Mouse (Mus musculus) neural tube, embryonic 14.5 days (tissue): Measurements from ENCODE around the gene Nmrk1. TPM values are rescaled to one million over a fixed set of nuclear protein-coding genes. Genes with fewer than 3 reads are reported as not detected.
A peak's percentile ranks its signal among the peaks of the same experiment; 100 is the strongest.

Experiments used
- ATAC-seq: fragments of 200-750 bp; cut with Nextera tagmentation; 2 replicates; pipeline ENCODE4 v1.8.0; 2017; ENCODE audit warnings: low read depth, mild to moderate bottlenecking, moderate TSS enrichment, moderate library complexity
- H3K27ac ChIP-seq: fragments of 300-500 bp; sonication (generic); 2 replicates; pipeline ENCODE4 v1.5.1; 2014; ENCODE audit warnings: low read depth, mild to moderate bottlenecking, control low read depth, low read length, moderate library complexity, mixed read lengths
- H3K27me3 ChIP-seq: fragments of 300-500 bp; sonication (generic); 2 replicates; pipeline ENCODE4 v1.6.1; 2014; ENCODE audit warnings: low read length; ENCODE audit not compliant: control insufficient read depth, insufficient read depth
- H3K36me3 ChIP-seq: fragments of 300-500 bp; sonication (generic); 2 replicates; pipeline ENCODE4 v1.6.1; 2014; ENCODE audit warnings: low read length, mixed read lengths; ENCODE audit not compliant: control insufficient read depth, insufficient read depth
- H3K4me1 ChIP-seq: fragments of 300-500 bp; sonication (generic); 2 replicates; pipeline ENCODE4 v1.6.1; 2014; ENCODE audit warnings: low read length; ENCODE audit not compliant: control insufficient read depth, insufficient read depth
- H3K4me2 ChIP-seq: fragments of 300-500 bp; sonication (generic); 2 replicates; pipeline ENCODE4 v1.6.1; 2014; ENCODE audit warnings: mild to moderate bottlenecking, low read depth, low read length, control low read depth
- H3K4me3 ChIP-seq: fragments of 300-500 bp; sonication (generic); 2 replicates; pipeline ENCODE4 v1.5.1; 2014; ENCODE audit warnings: low read depth, low read length, control low read depth, mixed read lengths
- H3K9ac ChIP-seq: fragments of 300-500 bp; sonication (generic); replicated peaks from 2 replicates; pipeline ENCODE4 v1.6.1; 2014; ENCODE audit warnings: low read depth, mild to moderate bottlenecking, control low read depth, low read length, mixed read lengths
- H3K9me3 ChIP-seq: fragments of 300-500 bp; sonication (generic); 2 replicates; pipeline ENCODE4 v1.6.1; 2016; ENCODE audit warnings: low read length; ENCODE audit not compliant: control insufficient read depth
- WGBS: fragments of 180-500 bp; shearing (Covaris S2); extraction: QIAGEN DNeasy Blood & Tissue Kit; methylation state at CpG from one replicate; pipeline ENCODE4 v1.1.7; 2014; 5-methylcytosine and 5-hydroxymethylcytosine counted together
- polyA plus RNA-seq: library from polyadenylated mRNA; unstranded; fragments of >200 nt; fragmentation: Nextera tagmentation; extraction: Ambion mirVana; gene quantifications from 2 replicates; pipeline ENCODE4 v1.2.1, GENCODE M21; 2014

Gene Nmrk1
- polyA plus RNA-seq, 1 experiment from 2014 or later, result 9.4 TPM

DNA sequence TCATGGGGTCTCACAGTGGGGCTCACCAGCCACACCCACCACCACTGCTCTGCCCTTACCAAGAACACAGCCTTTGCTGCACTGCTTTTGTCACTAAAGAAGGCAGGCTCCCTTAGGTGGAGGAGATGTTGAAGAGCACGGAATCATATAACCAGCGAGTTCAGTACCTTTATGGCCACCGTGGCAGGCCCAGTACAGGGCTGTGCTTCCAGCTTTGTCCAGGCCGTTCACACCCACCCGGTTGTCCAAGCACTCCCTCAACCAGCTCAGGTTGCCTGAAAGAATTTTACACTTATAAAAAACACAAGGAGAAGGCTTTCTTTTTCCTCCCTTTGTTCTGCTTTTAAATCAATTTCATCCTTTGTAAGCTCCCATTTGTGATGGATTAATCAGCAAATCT, 41.5 kb upstream of the Nmrk1 start:
- no peak overlapping the region for H3K4me2 ChIP-seq
- no peak for ATAC-seq
- no peaks in the 10 kb centered on the region for H3K36me3 ChIP-seq
- WGBS, result 63% methylated on average over 5 of the region's 5 CpGs
- H3K9ac ChIP-seq, result no peak overlapping the region
- H3K4me1 ChIP-seq, result no peaks in the 10 kb centered on the region
- H3K9me3 ChIP-seq, result no peaks in the 10 kb centered on the region
- H3K27ac ChIP-seq, result no peak overlapping the region
- H3K4me3 ChIP-seq, result no peak overlapping the region
- no peaks in the 10 kb centered on the region for H3K27me3 ChIP-seq

DNA sequence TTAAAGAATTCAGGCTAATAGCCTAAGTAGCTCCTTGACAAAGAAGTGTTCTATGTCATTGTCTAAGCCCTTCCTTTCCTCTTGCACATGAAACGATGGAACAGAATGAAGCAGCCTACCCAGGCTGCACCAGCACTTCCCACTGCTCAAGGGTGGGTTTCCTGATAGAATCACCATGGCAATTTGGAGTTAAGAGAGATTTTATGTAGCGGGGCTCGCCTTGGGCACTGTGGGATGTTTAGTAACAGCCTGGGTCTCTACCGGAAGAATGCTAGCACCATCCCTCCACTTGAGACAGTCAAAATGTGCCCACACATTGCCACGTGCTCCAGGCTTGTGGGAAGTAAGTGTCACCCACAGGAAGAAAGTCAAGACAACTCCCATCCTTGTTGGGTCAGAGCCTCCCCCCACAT, 40.8 kb upstream of the Nmrk1 start:
- Histone ChIP-seq H3K36me3 (no peaks in the 10 kb centered on the region), H3K27me3 (no peaks in the 10 kb centered on the region), H3K4me2 (no peak overlapping the region), H3K4me1 (no peaks in the 10 kb centered on the region), H3K9me3 (no peaks in the 10 kb centered on the region), H3K9ac (no peak overlapping the region), H3K4me3 (no peak overlapping the region), H3K27ac (no peak overlapping the region)
- WGBS, result 56% methylated on average over 5 of the region's 5 CpGs
- ATAC-seq, result peak; percentile 31; the same call in 1 of the 2 replicates

DNA sequence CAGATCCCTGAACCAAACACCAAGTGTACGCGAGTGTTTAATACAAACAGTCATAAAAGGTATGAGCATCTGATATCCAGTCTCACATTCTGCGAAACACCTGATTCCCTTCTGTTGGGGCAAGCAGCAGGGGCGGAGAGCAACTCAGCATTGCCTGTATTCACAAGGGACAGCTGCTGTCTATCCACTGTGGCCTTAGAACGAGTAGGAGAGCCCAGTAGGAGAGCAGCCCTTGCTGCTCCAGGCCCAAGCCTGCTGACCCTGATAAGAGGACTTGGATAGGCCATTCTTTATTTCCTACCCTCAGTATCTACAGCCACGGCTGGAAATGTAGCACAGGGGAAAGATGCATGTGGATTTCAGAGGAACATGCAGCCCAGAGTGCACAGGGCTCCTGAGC, 38.8 kb upstream of the Nmrk1 start:
- Histone ChIP-seq H3K36me3 (no peaks in the 10 kb centered on the region), H3K4me3 (no peak overlapping the region), H3K9me3 (no peaks in the 10 kb centered on the region), H3K27me3 (no peaks in the 10 kb centered on the region), H3K9ac (no peak overlapping the region), H3K27ac (no peak overlapping the region), H3K4me1 (no peaks in the 10 kb centered on the region), H3K4me2 (no peak overlapping the region)
- 74% methylated on average over 6 of the region's 6 CpGs for WGBS
- ATAC-seq, result no peak

DNA sequence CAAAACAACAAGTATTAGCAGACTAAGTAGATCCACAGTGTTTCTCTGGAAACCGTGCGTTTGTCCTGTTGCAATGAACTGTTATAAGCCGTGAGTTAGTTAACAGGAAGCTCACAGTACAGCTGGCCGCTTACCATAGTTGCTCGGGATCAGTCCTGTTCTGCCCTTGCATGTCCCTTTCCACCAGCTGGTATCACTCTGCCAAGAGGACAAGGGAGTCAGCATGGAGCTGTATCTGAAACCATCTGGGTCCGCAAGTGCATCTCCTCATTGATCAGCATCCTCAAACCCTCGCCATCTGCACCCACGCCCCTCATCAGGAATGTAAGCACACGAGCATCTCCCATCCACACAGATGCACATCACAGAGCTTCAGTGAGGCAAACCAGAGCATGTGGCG, 38.0 kb upstream of the Nmrk1 start:
- Histone ChIP-seq H3K27me3 (no peaks in the 10 kb centered on the region), H3K9me3 (no peaks in the 10 kb centered on the region), H3K4me3 (no peak overlapping the region), H3K27ac (no peak overlapping the region), H3K9ac (no peak overlapping the region), H3K36me3 (no peaks in the 10 kb centered on the region), H3K4me1 (no peaks in the 10 kb centered on the region), H3K4me2 (no peak overlapping the region)
- no peak for ATAC-seq
- WGBS, result 86% methylated on average over 10 of the region's 10 CpGs

DNA sequence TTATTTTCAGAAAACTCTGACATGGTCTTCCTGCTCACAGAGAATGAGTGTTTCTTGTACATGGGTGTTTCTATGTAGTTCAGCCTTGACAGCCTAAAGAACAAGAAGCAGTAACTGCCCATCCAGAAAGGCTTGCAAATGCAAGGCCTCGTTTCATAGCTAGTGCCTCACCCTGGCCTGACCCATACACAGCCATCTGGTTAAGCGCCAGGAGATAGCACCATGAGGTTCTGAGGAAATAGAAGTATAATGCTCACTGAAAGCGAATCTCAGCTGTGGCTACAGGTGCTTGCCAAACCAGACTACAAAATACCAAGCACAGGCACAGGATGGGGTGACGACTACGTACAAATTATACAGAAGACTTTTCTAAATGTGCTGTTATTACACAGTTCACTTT, 34.9 kb upstream of the Nmrk1 start:
- 89% methylated on average over 5 of the region's 5 CpGs for WGBS
- H3K4me1 ChIP-seq, result no peaks in the 10 kb centered on the region
- H3K4me3 ChIP-seq, result no peak overlapping the region
- H3K4me2 ChIP-seq, result no peak overlapping the region
- no peak for ATAC-seq
- H3K27ac ChIP-seq, result no peak overlapping the region
- H3K36me3 ChIP-seq, result no peaks in the 10 kb centered on the region
- H3K9me3 ChIP-seq, result no peaks in the 10 kb centered on the region
- no peak overlapping the region for H3K9ac ChIP-seq
- no peaks in the 10 kb centered on the region for H3K27me3 ChIP-seq

DNA sequence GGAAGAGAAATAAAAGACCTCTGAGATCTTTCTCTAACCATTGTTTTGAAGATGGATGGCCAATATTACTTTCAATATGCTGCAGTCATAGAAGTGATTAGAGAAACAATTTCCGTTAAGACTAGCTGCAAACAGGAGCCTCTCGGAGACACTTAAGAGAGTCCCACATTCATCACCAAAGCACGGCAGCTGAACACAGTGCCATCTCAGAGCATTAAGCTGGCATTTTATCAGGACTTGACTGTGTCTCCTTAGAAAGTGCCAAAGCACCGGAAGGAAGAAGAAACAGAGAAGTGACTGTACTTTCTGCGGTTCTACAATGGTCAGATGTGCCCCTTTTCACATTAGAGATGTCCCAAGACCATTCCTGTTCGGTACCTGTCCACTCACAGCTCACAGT, 34.0 kb upstream of the Nmrk1 start:
- Histone ChIP-seq H3K27ac (no peak overlapping the region), H3K4me3 (no peak overlapping the region), H3K27me3 (no peaks in the 10 kb centered on the region), H3K9me3 (no peaks in the 10 kb centered on the region), H3K4me1 (no peaks in the 10 kb centered on the region), H3K36me3 (no peaks in the 10 kb centered on the region), H3K9ac (no peak overlapping the region), H3K4me2 (no peak overlapping the region)
- WGBS, result 78% methylated on average over 6 of the region's 6 CpGs
- no peak for ATAC-seq

DNA sequence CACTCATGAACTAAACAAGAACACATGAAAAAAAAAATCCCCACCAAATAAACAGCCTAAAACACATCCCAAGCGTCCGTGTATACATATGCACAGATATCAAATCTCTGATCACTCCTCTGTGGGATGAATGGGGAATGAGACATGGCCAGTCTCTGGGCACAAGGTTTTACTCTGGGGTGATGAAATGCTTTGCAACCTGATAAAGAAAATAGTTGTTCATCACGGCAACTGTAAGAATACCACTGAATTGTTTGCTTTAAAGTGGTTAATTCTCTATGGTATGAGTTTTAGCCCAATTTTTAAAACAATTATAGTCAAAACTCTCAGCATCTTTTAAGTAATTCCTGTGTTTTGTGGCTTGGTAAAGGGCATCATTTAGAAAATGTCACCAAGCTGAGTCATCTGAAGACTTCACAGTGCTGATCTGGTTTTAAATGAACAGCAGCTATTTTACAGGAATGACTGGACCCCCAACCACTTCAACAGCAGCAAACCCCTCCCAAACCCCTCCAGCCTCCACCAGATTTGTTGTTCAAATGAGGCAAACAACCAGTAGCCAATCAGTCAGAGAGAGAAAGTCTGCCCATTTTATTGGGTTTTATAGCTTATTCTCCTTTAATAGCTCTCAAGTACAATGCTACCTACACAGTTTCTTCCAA, 33.4 kb upstream of the Nmrk1 start:
- WGBS, result 88% methylated on average over 3 of the region's 3 CpGs
- Histone ChIP-seq H3K27me3 (no peaks in the 10 kb centered on the region), H3K4me2 (no peak overlapping the region), H3K4me3 (no peak overlapping the region), H3K36me3 (no peaks in the 10 kb centered on the region), H3K9ac (no peak overlapping the region), H3K27ac (no peak overlapping the region), H3K4me1 (no peaks in the 10 kb centered on the region), H3K9me3 (no peaks in the 10 kb centered on the region)
- ATAC-seq, result no peak

DNA sequence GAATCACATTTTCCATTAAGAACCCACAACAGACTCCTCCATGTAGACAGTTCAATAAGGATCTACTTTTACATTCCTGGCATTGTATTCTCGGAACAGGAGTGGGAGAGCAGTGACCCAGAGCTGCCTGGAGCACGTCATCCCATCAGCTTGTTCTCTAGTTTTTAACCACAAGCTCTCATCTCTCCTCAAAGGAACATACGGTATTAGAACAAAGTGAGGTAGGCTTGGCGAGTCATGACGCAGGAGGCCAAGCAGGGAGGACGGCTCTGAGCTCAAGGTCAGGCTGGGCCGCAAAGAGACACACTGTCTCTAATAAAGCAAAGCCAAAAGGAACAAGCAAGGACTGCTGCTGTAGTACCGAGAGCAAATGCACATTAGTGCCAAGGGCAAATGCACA, 32.7 kb upstream of the Nmrk1 start:
- H3K27me3 ChIP-seq, result no peaks in the 10 kb centered on the region
- no peaks in the 10 kb centered on the region for H3K4me1 ChIP-seq
- H3K27ac ChIP-seq, result no peak overlapping the region
- no peak for ATAC-seq
- no peaks in the 10 kb centered on the region for H3K9me3 ChIP-seq
- no peak overlapping the region for H3K4me3 ChIP-seq
- WGBS, result 76% methylated on average over 8 of the region's 8 CpGs
- no peak overlapping the region for H3K4me2 ChIP-seq
- no peak overlapping the region for H3K9ac ChIP-seq
- H3K36me3 ChIP-seq, result no peaks in the 10 kb centered on the region

DNA sequence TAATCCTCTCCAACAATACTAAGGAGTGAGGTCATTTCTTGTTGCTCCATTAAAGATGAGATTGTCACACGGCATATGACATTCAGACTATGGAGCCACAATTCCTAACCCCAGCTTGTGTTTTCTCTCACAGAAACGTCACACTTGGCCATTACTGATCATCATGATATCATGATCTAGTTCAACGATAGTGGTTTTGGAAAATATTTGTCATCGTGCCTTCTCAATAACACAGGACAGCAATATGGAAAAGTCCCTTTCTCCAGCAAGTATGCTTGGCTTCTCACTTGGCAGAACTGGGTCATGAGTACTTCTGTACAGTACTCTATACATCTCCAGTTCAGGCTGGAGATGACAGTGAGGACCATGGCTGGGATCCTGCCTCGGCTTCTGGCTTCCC, 32.1 kb upstream of the Nmrk1 start:
- 93% methylated on average over 5 of the region's 5 CpGs for WGBS

More for the DNA sequence above, 32.1 kb upstream of the Nmrk1 start:
- H3K9me3 ChIP-seq, result no peaks in the 10 kb centered on the region
- H3K4me2 ChIP-seq, result no peak overlapping the region
- no peak overlapping the region for H3K27ac ChIP-seq
- no peaks in the 10 kb centered on the region for H3K4me1 ChIP-seq
- H3K9ac ChIP-seq, result no peak overlapping the region
- no peak overlapping the region for H3K4me3 ChIP-seq
- no peaks in the 10 kb centered on the region for H3K27me3 ChIP-seq
- H3K36me3 ChIP-seq, result no peaks in the 10 kb centered on the region
- ATAC-seq, result no peak
